Mouse (Mus musculus) gastrocnemius, adult 18-20 months (tissue): ENCODE results near the gene Ugt3a1. TPM values are rescaled to one million over a fixed set of nuclear protein-coding genes. Genes with fewer than 3 reads are reported as not detected.
"Not testable (repeated sequence)": the region's sequence is repeated elsewhere in the genome, so short reads cannot be mapped to it uniquely, and the experiment has no call there.

Source experiments
- DNase-seq: peaks from one replicate; pipeline ENCODE4 v3.0.0; 2021; ENCODE audit warnings: low spot score
- long read RNA-seq, 2 experiments: library from polyadenylated mRNA; stranded (forward); transcript quantifications; one replicate each; pipeline ENCODE4 v2.0.0; 2021
- total RNA-seq, 2 experiments: library from RNA; stranded (reverse); gene quantifications; 2 replicates each; pipeline ENCODE4 v1.2.3; 2021

The Ugt3a1 gene
- not detected for total RNA-seq
- long read RNA-seq, experiment 1: 0 reads
- long read RNA-seq, experiment 2: 0 reads

- DNase-seq: no peak
Measured at GRCm38 (mm10) chr15:9276838-9277295, at the start of gene Ugt3a1. Gene Ugt3a1, plus strand, starts transcription at chr15:9276888.

- not testable (repeated sequence) for DNase-seq
Measured at GRCm38 (mm10) chr15:9230917-9231316, 45.8 kb upstream of the Ugt3a1 start.

GRCm38 (mm10) chr15:9246345-9246744, 30.3 kb upstream of the Ugt3a1 start:
- no peak for DNase-seq

- DNase-seq: no peak
Measured at GRCm38 (mm10) chr15:9252891-9253290, 23.8 kb upstream of the Ugt3a1 start.

GRCm38 (mm10) chr15:9260621-9261020, 16.1 kb upstream of the Ugt3a1 start:
- no peak for DNase-seq

GRCm38 (mm10) chr15:9271876-9272275, 4.8 kb upstream of the Ugt3a1 start:
- no peak for DNase-seq

GRCm38 (mm10) chr15:9279026-9279425, 2.3 kb downstream of the Ugt3a1 start:
- DNase-seq: no peak

GRCm38 (mm10) chr15:9279596-9279995, 2.9 kb downstream of the Ugt3a1 start:
- no peak for DNase-seq

GRCm38 (mm10) chr15:9283165-9283564, 6.5 kb downstream of the Ugt3a1 start:
- DNase-seq: no peak

- DNase-seq: no peak
Measured at GRCm38 (mm10) chr15:9289660-9290059, 13.0 kb downstream of the Ugt3a1 start.

- no peak for DNase-seq
Measured at GRCm38 (mm10) chr15:9305978-9306692, 29.4 kb downstream of the Ugt3a1 start.

- DNase-seq: no peak
Measured at GRCm38 (mm10) chr15:9334596-9334995, 57.9 kb downstream of the Ugt3a1 start.

GRCm38 (mm10) chr15:9335341-9335740, 58.7 kb downstream of the Ugt3a1 start, which contains the start of gene Ugt3a2:
Gene Ugt3a2, plus strand, starts transcription at chr15:9335550.
- DNase-seq: no peak

- DNase-seq: no peak
Measured at GRCm38 (mm10) chr15:9336616-9337015, 59.9 kb downstream of the Ugt3a1 start.

- no peak for DNase-seq
Measured at GRCm38 (mm10) chr15:9337021-9337420, 60.3 kb downstream of the Ugt3a1 start.

GRCm38 (mm10) chr15:9348739-9349138, 72.1 kb downstream of the Ugt3a1 start:
- no peak for DNase-seq

- DNase-seq: no peak
Measured at GRCm38 (mm10) chr15:9362801-9363200, 86.1 kb downstream of the Ugt3a1 start.

Other genes starting within 250 kb of the Ugt3a1 start
- 10 to 100 TPM; 37.0 to 37.7 TPM for gene Nadk2, start 205.6 kb upstream of the Ugt3a1 start, total RNA-seq
- 10 to 100 TPM; 16.3 to 16.6 TPM for gene Lmbrd2, start 136.3 kb upstream of the Ugt3a1 start, total RNA-seq
- under 1 TPM; 0.31 to 0.39 TPM for gene Skp2, start 121.5 kb upstream of the Ugt3a1 start, total RNA-seq
- gene Ugt3a2, start 58.7 kb downstream of the Ugt3a1 start, total RNA-seq: not detected
- not detected for gene Capsl, start 159.1 kb downstream of the Ugt3a1 start, total RNA-seq